Mouse (Mus musculus) liver, embryonic 14.5 days (tissue): ENCODE data around the gene Capn5. TPM values are rescaled to one million over a fixed set of nuclear protein-coding genes. Genes with fewer than 3 reads are reported as not detected.

Experiments
- ATAC-seq: fragments of 200-750 bp; cut with Nextera tagmentation; 2 replicates; pipeline ENCODE4 v1.8.0; 2017; ENCODE audit warnings: moderate number of reproducible peaks, mild to moderate bottlenecking, moderate library complexity; ENCODE audit not compliant: insufficient read depth
- DNase-seq, 3 experiments: peaks; one replicate each; pipeline ENCODE4 v3.0.0-alpha.2; 2012 to 2013; ENCODE audit warnings: low read depth in 3 of 3, low spot score in 3 of 3
- H3K27ac ChIP-seq: fragments of 300-500 bp; sonication (generic); 2 replicates; pipeline ENCODE4 v1.5.1; 2014; ENCODE audit warnings: moderate library complexity, mild to moderate bottlenecking, control low read depth, inconsistent platforms
- H3K27me3 ChIP-seq: fragments of 300-500 bp; sonication (generic); 2 replicates; pipeline ENCODE4 v1.6.1; 2014; ENCODE audit warnings: mild to moderate bottlenecking, low read length, moderate library complexity; ENCODE audit not compliant: control insufficient read depth, insufficient read depth
- H3K36me3 ChIP-seq: fragments of 300-500 bp; sonication (generic); replicated peaks from 2 replicates; pipeline ENCODE4 v1.6.1; 2014; ENCODE audit warnings: low read depth; ENCODE audit not compliant: control insufficient read depth, insufficient read depth
- H3K4me1 ChIP-seq, 2 experiments: fragments of 200-500 bp in 1 of 2; fragments of 300-500 bp in 1 of 2; sonication (generic) in 1 of 2; replicated peaks; 2 replicates each; pipeline ENCODE4 v1.6.1; 2012 to 2014; ENCODE audit warnings: antibody characterized with exemption in 1 of 2, inconsistent platforms in 1 of 2, low read length in 1 of 2; ENCODE audit not compliant: control insufficient read depth in 2 of 2, insufficient read depth in 2 of 2
- H3K4me2 ChIP-seq: fragments of 300-500 bp; sonication (generic); 2 replicates; pipeline ENCODE4 v1.6.1; 2014; ENCODE audit warnings: low read depth, mild to moderate bottlenecking, control low read depth, moderate library complexity
- H3K4me3 ChIP-seq, 2 experiments: fragments of 200-500 bp in 1 of 2; fragments of 300-500 bp in 1 of 2; sonication (generic) in 1 of 2; 2 replicates each; pipeline ENCODE4 v1.5.1; 2012 to 2014; ENCODE audit warnings: low read depth in 2 of 2, low read length in 2 of 2, mild to moderate bottlenecking in 2 of 2, control low read depth in 1 of 2, inconsistent platforms in 1 of 2, moderate library complexity in 1 of 2; ENCODE audit not compliant: insufficient read depth in 1 of 2
- H3K9ac ChIP-seq: fragments of 300-500 bp; sonication (generic); replicated peaks from 2 replicates; pipeline ENCODE4 v1.6.1; 2014; ENCODE audit warnings: mild to moderate bottlenecking, control low read depth, moderate library complexity
- H3K9me3 ChIP-seq: fragments of 300-500 bp; sonication (generic); 2 replicates; pipeline ENCODE4 v1.6.1; 2016; ENCODE audit warnings: low read length, mixed read lengths; ENCODE audit not compliant: control insufficient read depth
- CTCF ChIP-seq: IDR thresholded peaks from 2 replicates; pipeline ENCODE4 v1.5.1; 2016; ENCODE audit warnings: antibody characterized with exemption, low read depth, control low read depth
- EP300 ChIP-seq: IDR thresholded peaks from 2 replicates; pipeline ENCODE4 v1.6.1; 2016; ENCODE audit warnings: antibody characterized with exemption, low read depth
- WGBS: fragments of 180-500 bp; shearing (Covaris S2); extraction: QIAGEN DNeasy Blood & Tissue Kit; methylation state at CpG from one replicate; pipeline ENCODE4 v1.1.7; 2014; ENCODE audit not compliant: insufficient replicate concordance; 5-methylcytosine and 5-hydroxymethylcytosine counted together
- polyA plus RNA-seq, 2 experiments: library from polyadenylated mRNA; depleted of rRNA in 1 of 2; stranded (reverse) in 1 of 2; unstranded in 1 of 2; fragments of >200 nt; fragmentation: Nextera tagmentation in 1 of 2; extraction: Ambion mirVana in 1 of 2; gene quantifications; 2 replicates each; pipeline versions ENCODE4 v1.2.1 to v1.2.3; 2012 to 2014

The Capn5 gene
- polyA plus RNA-seq, 2 experiments, result 8.9 to 13.1 TPM

- H3K4me3 ChIP-seq, result no peak overlapping the region
- no peak for TF ChIP-seq EP300
- TF ChIP-seq CTCF, result peak; percentile 97
- WGBS, result 4% methylated on average over 8 of the region's 8 CpGs
- peak overlapping the region; percentile 29; the same call in 1 of the 2 replicates for H3K27ac ChIP-seq
- peaks cover 20% of the 10 kb centered on the region; the same call in 1 of the 2 replicates for H3K36me3 ChIP-seq
- no peaks in the 10 kb centered on the region for H3K27me3 ChIP-seq
- H3K9ac ChIP-seq, result no peak overlapping the region
- H3K4me1 ChIP-seq, result peaks cover 33 to 44% of the 10 kb centered on the region in 2 experiments
- no peak overlapping the region for H3K4me2 ChIP-seq
- DNase-seq (peak in 1 of 3 experiments; percentile 60), ATAC-seq (peak; percentile 49)
- no peaks in the 10 kb centered on the region for H3K9me3 ChIP-seq
Measured at GRCm38 (mm10) chr7:98155546-98156279, 22.4 kb downstream of the Capn5 start.

- no peaks in the 10 kb centered on the region for H3K9me3 ChIP-seq
- H3K36me3 ChIP-seq, result peaks cover 17% of the 10 kb centered on the region; the same call in 1 of the 2 replicates
- 73% methylated on average over 5 of the region's 5 CpGs for WGBS
- DNase-seq, result no peak
- peaks cover 32 to 35% of the 10 kb centered on the region in 2 experiments for H3K4me1 ChIP-seq
- TF ChIP-seq CTCF, result no peak
- TF ChIP-seq EP300, result no peak
- H3K27me3 ChIP-seq, result no peaks in the 10 kb centered on the region
- no peak overlapping the region for H3K4me3 ChIP-seq
- no peak overlapping the region for H3K9ac ChIP-seq
- no peak overlapping the region for H3K27ac ChIP-seq
- no peak for ATAC-seq
- H3K4me2 ChIP-seq, result no peak overlapping the region
Measured at GRCm38 (mm10) chr7:98153892-98154291, 24.2 kb downstream of the Capn5 start.

GRCm38 (mm10) chr7:98153345-98153744 is 24.7 kb downstream of the Capn5 start:
- 51% methylated on average over 3 of the region's 3 CpGs for WGBS
- no peaks in the 10 kb centered on the region for H3K9me3 ChIP-seq
- no peak for ATAC-seq
- H3K27me3 ChIP-seq, result no peaks in the 10 kb centered on the region
- H3K4me2 ChIP-seq, result no peak overlapping the region
- DNase-seq, result no peak
- TF ChIP-seq CTCF (peak; percentile 48), EP300 (no peak)
- H3K4me1 ChIP-seq, result peaks cover 27 to 30% of the 10 kb centered on the region in 2 experiments
- no peak overlapping the region for H3K9ac ChIP-seq
- H3K27ac ChIP-seq, result no peak overlapping the region
- H3K36me3 ChIP-seq, result peaks cover 17% of the 10 kb centered on the region; the same call in 1 of the 2 replicates
- no peak overlapping the region for H3K4me3 ChIP-seq

- DNase-seq (no peak), ATAC-seq (no peak)
- Histone ChIP-seq H3K36me3 (peaks cover 18% of the 10 kb centered on the region), H3K4me2 (no peak overlapping the region), H3K9ac (no peak overlapping the region), H3K9me3 (no peaks in the 10 kb centered on the region), H3K27me3 (no peaks in the 10 kb centered on the region), H3K4me1 (peaks cover 17 to 20% of the 10 kb centered on the region in 2 experiments), H3K4me3 (no peak overlapping the region), H3K27ac (no peak overlapping the region)
- 77% methylated on average over 8 of the region's 8 CpGs for WGBS
- TF ChIP-seq CTCF, result no peak
- no peak for TF ChIP-seq EP300
Measured at GRCm38 (mm10) chr7:98152400-98152799, 25.7 kb downstream of the Capn5 start.

- H3K9ac ChIP-seq, result no peak overlapping the region
- no peaks in the 10 kb centered on the region for H3K27me3 ChIP-seq
- no peak overlapping the region for H3K4me3 ChIP-seq
- peaks cover 0 to 3% of the 10 kb centered on the region in 2 experiments; a peak in 1 of 4 replicates for H3K4me1 ChIP-seq
- peaks cover 13% of the 10 kb centered on the region for H3K36me3 ChIP-seq
- no peak overlapping the region for H3K27ac ChIP-seq
- TF ChIP-seq EP300, result no peak
- peak; percentile 51 for TF ChIP-seq CTCF
- DNase-seq (no peak), ATAC-seq (peak; percentile 2; the same call in 1 of the 2 replicates)
- H3K4me2 ChIP-seq, result no peak overlapping the region
- no peaks in the 10 kb centered on the region for H3K9me3 ChIP-seq
- WGBS, result 58% methylated on average over 5 of the region's 5 CpGs
Measured at GRCm38 (mm10) chr7:98150525-98150924, 27.5 kb downstream of the Capn5 start.
